Mouse (Mus musculus) testis, adult 2 months (tissue): ENCODE results near the gene Irf9.

Experiments
- CTCF ChIP-seq: fragments of 200-500 bp; IDR thresholded peaks from 2 replicates; pipeline ENCODE4 v1.5.1; 2012; ENCODE audit warnings: low read depth, mild to moderate bottlenecking, inconsistent platforms, low read length, moderate library complexity; ENCODE audit not compliant: control insufficient read depth, insufficient read depth, insufficient replicate concordance
- POLR2A ChIP-seq: fragments of 200-500 bp; IDR thresholded peaks from 2 replicates; pipeline ENCODE4 v1.6.1; 2012; ENCODE audit warnings: low read depth, mild to moderate bottlenecking, inconsistent platforms, low read length, moderate library complexity; ENCODE audit not compliant: control insufficient read depth

DNA sequence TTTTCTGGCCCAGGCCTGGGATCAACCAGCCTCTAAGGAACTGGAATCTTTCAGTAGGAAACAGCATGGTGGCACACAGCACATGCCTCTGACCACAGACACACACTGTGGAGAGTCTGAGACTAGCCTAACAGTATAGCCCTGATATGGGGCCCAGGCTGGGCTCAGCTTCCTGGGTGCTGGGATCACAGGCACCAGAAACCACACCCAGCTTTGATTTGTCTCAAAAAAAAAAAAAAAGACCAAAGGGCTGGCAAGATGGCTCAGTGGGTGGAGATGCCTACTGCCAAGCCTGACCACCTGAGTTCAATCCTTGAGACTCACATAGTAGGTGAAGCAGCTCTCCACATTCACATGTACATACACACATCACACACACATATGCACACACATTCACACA lies 48.7 kb upstream of the Irf9 start:
- TF ChIP-seq CTCF (no peak), POLR2A (no peak)
